Mouse (Mus musculus) kidney, postnatal 36 days (tissue): ENCODE results near the gene Lrrc74a.
A peak's percentile ranks its signal among the peaks of the same experiment; 100 is the strongest.

Experiments
- DNase-seq, 2 experiments: peaks; one replicate each; pipeline ENCODE4 v3.0.0; 2021 to 2022; ENCODE audit warnings: mixed read lengths in 2 of 2

Lrrc74a gene

DNA sequence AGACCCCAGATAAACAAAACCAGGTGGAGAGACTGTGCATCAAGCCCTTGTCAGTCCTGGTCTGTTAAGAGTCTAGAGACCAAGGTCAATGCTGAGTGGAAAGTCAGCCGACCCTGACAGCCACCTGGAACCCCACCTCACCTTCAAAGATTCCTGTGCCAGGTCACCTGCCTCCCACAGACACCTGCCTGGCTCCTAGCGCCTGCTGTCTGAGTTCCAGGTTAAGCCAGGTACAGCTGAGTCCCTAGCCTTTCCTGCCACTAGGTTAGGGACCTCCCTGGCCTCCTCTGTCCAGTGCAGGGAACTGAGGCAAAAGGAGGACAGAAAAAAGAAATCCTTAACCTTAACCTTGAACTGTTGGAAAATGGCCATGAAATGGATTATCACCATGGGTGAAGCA, 70.7 kb downstream of the Lrrc74a start:
- no peak for DNase-seq

- no peak for DNase-seq
These were observed 71.1 kb downstream of the Lrrc74a start for GRCm38 (mm10) chr12:86805315-86805714.

DNA sequence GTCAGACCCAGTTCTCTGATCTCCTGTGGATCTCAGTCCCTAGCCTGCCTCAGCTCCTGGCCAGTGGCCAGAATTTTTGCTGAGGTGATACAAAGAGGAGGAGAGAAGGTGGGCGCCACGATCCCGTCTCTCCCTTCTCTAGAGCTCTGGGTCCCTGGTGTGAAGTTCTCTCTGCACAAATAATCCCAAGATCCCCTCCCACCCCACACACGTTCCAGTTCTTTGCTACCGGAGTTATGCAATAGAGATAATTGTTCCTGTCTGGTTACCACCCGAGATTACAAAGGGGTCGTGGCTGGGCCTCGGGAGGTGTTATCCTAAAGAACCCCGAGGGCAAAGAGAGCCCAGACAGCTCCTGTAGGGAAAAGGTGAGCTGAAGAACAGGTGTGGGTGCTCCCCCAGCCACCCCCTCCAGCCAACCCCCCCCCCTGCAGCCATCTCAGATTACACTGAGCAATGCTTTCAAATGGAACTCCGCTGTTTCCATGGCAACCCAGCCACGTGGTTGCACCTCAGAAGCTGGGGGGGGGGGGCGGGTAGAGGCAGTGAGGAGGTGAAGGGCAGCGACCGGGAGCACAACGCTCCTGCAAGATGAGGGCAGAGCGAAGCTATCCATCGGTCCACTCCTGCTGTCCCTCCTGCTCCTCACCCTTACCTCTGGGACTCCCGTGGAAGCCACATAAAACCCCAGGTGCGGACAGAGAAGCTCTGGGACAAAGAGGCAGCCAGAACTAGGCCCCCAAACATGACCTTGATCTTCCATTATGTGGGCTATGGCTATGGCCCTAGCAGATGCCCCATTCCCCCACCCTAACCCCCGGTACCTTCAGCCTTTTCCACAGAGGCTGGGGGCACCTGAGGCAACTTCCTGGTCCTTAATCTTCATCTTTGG, 72.1 kb downstream of the Lrrc74a start:
- peak; percentile 89 to 90 for DNase-seq

GRCm38 (mm10) chr12:86806923-86807794, 73.0 kb downstream of the Lrrc74a start:
- no peak for DNase-seq

DNA sequence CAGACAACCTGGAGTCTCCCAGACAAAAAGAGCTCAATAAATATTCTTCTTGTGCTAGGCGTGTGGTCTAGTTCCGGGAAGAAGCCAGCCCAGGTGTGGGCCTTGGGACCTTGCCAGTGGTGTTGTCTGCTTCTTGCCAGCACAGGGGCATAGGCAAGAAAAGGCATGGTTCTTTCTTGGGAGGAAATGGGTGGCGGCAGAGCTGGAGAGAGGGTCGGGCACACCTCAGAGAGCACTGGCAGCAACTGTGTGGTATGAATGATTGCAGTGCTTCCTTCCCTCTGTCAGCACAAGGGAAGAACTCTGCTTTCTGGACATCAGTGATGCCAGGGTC, 73.6 kb downstream of the Lrrc74a start:
- no peak for DNase-seq

DNA sequence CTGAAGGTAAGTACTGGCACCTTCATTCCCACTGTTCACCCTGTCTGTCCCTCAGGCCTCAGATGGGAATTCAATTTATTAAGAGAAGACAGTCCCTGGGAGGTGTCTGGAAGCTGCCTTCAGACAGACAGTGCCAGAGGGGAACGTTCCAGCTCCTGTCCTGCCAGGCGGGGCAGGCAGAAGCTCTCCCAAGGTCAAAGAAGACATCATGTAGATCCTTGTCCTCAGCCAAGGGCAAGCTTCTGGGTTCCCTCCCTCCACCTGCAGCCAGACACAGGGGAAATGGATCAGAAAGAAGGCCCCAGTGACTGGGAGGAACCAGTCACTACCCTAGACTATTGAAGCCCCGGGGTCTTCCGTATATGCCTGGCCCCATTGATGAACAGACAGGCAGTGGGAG, 74.7 kb downstream of the Lrrc74a start:
- no peak for DNase-seq

DNA sequence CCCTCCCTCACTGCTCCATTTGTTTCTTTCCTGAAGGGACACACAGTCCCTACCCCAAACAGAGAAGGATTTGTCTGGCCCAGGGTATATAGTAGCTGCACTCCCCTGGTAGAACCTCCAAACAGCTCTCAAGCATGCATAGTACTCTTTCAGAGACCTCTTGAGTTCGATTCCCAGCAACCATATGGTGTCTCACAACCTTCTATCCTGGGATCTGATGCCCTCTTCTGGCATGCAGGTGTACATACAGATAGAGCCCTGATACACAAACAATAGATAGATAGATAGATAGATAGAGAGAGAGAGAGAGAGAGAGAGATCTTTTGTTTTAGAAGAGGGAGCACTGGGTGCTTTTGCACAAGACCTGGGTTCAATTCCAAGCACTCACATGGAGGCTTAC, 75.9 kb downstream of the Lrrc74a start:
- no peak for DNase-seq

- peak in 1 of 2 experiments; percentile 46 for DNase-seq
These were observed 76.7 kb downstream of the Lrrc74a start for GRCm38 (mm10) chr12:86810725-86811444.

GRCm38 (mm10) chr12:86812782-86813181, 78.6 kb downstream of the Lrrc74a start:
- no peak for DNase-seq
